Mouse (Mus musculus): ENCODE data around the gene Cxcl17. TPM values are rescaled to one million over a fixed set of nuclear protein-coding genes. Genes with fewer than 3 reads are reported as not detected.

The Cxcl17 gene
- polyA plus RNA-seq, 1 experiment from 2014 or later, result not detected

Other genes starting within 250 kb of the Cxcl17 start
- gene Pou2f2, start 233.2 kb downstream of the Cxcl17 start, polyA plus RNA-seq (2014; fragmentation: Nextera tagmentation; extraction: Ambion mirVana), result 2.1 and 2.2 TPM in 2 replicates
- 8.0 and 9.0 TPM in 2 replicates for gene Dedd2, start 192.3 kb downstream of the Cxcl17 start, polyA plus RNA-seq (2014; fragmentation: Nextera tagmentation; extraction: Ambion mirVana)
- 3.9 and 4.2 TPM in 2 replicates for gene Zfp526, start 191.5 kb downstream of the Cxcl17 start, polyA plus RNA-seq (2014; fragmentation: Nextera tagmentation; extraction: Ambion mirVana)
- gene Gsk3a, start 175.0 kb downstream of the Cxcl17 start, polyA plus RNA-seq (2014; fragmentation: Nextera tagmentation; extraction: Ambion mirVana), result 13.2 and 13.6 TPM in 2 replicates
- gene Erf, start 162.1 kb downstream of the Cxcl17 start, polyA plus RNA-seq (2014; fragmentation: Nextera tagmentation; extraction: Ambion mirVana), result 19.9 and 22.0 TPM in 2 replicates
- gene Cic, start 145.2 kb downstream of the Cxcl17 start, polyA plus RNA-seq (2014; fragmentation: Nextera tagmentation; extraction: Ambion mirVana), result 38.0 and 38.5 TPM in 2 replicates
- 198 and 203 TPM in 2 replicates for gene Pafah1b3, start 114.9 kb downstream of the Cxcl17 start, polyA plus RNA-seq (2014; fragmentation: Nextera tagmentation; extraction: Ambion mirVana)
- 0.62 and 0.71 TPM in 2 replicates for gene Prr19, start 111.5 kb downstream of the Cxcl17 start, polyA plus RNA-seq (2014; fragmentation: Nextera tagmentation; extraction: Ambion mirVana)
- 1.5 and 1.6 TPM in 2 replicates for gene Tmem145, start 106.8 kb downstream of the Cxcl17 start, polyA plus RNA-seq (2014; fragmentation: Nextera tagmentation; extraction: Ambion mirVana)
- gene Megf8, start 95.7 kb downstream of the Cxcl17 start, polyA plus RNA-seq (2014; fragmentation: Nextera tagmentation; extraction: Ambion mirVana), result 10.8 and 11.4 TPM in 2 replicates
- gene Cnfn, start 43.2 kb downstream of the Cxcl17 start, polyA plus RNA-seq (2014; fragmentation: Nextera tagmentation; extraction: Ambion mirVana), result not detected in 2 replicates
- 3.6 and 4.9 TPM in 2 replicates for gene Lipe, start 14.2 kb downstream of the Cxcl17 start, polyA plus RNA-seq (2014; fragmentation: Nextera tagmentation; extraction: Ambion mirVana)
- 12.0 and 13.1 TPM in 2 replicates for gene Ceacam1, start 64.7 kb upstream of the Cxcl17 start, polyA plus RNA-seq (2014; fragmentation: Nextera tagmentation; extraction: Ambion mirVana)
- gene Ceacam2, start 127.0 kb upstream of the Cxcl17 start, polyA plus RNA-seq (2014; fragmentation: Nextera tagmentation; extraction: Ambion mirVana), result 0.08 TPM in 1 of 2 replicates, not detected in the other
- 0.60 and 1.1 TPM in 2 replicates for gene Erich4, start 203.0 kb upstream of the Cxcl17 start, polyA plus RNA-seq (2014; fragmentation: Nextera tagmentation; extraction: Ambion mirVana)
- 40.9 and 43.4 TPM in 2 replicates for gene Dmac2, start 206.5 kb upstream of the Cxcl17 start, polyA plus RNA-seq (2014; fragmentation: Nextera tagmentation; extraction: Ambion mirVana)
- gene B3gnt8, start 213.8 kb upstream of the Cxcl17 start, polyA plus RNA-seq (2014; fragmentation: Nextera tagmentation; extraction: Ambion mirVana), result 3.9 and 5.4 TPM in 2 replicates
- gene Bckdha, start 246.1 kb upstream of the Cxcl17 start, polyA plus RNA-seq (2014; fragmentation: Nextera tagmentation; extraction: Ambion mirVana), result 44.1 and 48.7 TPM in 2 replicates
- 93.8 and 98.4 TPM in 2 replicates for gene Exosc5, start 246.3 kb upstream of the Cxcl17 start, polyA plus RNA-seq (2014; fragmentation: Nextera tagmentation; extraction: Ambion mirVana)

Data from intestine, embryonic 14.5 days (tissue).